Mouse (Mus musculus): ENCODE results near the gene Atn1. TPM values are rescaled to one million over a fixed set of nuclear protein-coding genes. Genes with fewer than 3 reads are reported as not detected.
A peak's percentile ranks its signal among the peaks of the same experiment; 100 is the strongest.

Gene Atn1
- total and polyA plus RNA-seq, 2 experiments from 2014 or later: 30.4 to 30.7 TPM

DNA sequence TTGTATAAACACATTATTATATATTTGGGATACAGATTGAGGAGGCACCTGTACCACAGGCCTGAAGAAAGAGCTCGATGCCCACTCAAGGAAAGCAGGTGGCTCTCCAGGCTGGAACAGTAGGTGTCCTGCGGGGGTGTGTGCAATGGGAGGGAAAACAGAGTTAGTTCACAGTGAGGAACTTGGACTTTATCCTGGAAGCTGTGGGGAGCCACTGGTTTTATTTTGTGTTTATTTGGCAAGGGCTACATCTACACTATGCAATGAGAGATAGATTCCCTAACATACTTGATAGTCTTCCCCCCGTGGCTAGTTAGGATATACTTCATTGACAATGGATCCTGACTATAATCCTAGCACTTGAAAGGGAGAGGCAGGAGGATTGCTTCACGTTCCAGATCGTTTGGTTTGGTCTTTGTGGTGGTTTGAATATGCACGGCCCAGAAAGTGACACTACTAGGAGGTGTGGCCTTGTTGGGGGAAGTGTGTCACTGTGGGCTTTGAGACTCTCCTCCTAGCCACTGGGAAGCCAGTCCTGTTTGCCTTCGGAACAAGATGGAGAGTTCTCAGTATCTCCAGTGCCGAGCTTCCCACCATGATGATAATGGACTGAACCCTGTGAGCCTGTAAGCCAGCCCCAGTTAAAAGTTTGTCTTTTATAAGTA lies 30.6 kb upstream of the Atn1 start:
- ATAC-seq (ENCODE audit: low FRiP score): no peak
- H3K4me2 ChIP-seq (ENCODE audit: low read depth, low read length, poor library complexity, severe bottlenecking): no peak overlapping the region
- H3K4me1 ChIP-seq (ENCODE audit: insufficient read depth, low read length): no peaks in the 10 kb centered on the region
- DNase-seq (ENCODE audit: low spot score): no peak
- H3K27me3 ChIP-seq (ENCODE audit: insufficient read depth, low read length): no peaks in the 10 kb centered on the region
- H3K9ac ChIP-seq (replicated peaks; ENCODE audit: low read length, poor library complexity, severe bottlenecking): no peak overlapping the region
- no peak for TF ChIP-seq CTCF (IDR thresholded peaks at IDR 0.05)
- WGBS: 51% methylated on average over 8 of the region's 8 CpGs
- H3K9me3 ChIP-seq (ENCODE audit: low read length): no peaks in the 10 kb centered on the region
- H3K4me3 ChIP-seq (ENCODE audit: low read depth, low read length): no peak overlapping the region
- H3K36me3 ChIP-seq (ENCODE audit: insufficient read depth, low read length): no peaks in the 10 kb centered on the region
- no peak overlapping the region for H3K27ac ChIP-seq (ENCODE audit: low read depth, low read length)

DNA sequence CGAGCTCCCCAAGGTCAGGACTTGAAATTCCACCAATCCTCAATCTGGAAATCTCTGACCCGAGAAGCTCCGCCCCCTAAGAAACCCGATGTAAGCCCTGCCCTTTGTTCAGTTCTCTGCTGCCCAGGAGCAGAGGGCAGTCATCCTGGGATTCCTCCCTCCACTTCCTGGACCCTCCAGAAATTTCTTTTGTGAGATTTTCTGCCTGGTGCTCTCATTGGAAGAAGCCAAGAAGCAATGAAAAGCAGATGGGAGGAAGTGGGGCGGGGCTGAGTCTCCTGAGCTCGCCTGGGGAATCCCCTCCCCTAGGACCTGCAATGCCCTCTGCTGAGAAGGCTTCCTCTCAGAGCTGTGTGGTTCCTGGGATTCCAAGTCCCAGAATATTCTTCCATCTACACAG lies 26.1 kb upstream of the Atn1 start:
- Histone ChIP-seq H3K27me3 (ENCODE audit: insufficient read depth, low read length) (0 out of 2 replicates have a peak, but pooled peaks cover 4% of the 10 kb centered on the region), H3K4me1 (ENCODE audit: insufficient read depth, low read length) (no peaks in the 10 kb centered on the region; the same call in 1 of the 2 replicates), H3K36me3 (ENCODE audit: insufficient read depth, low read length) (no peaks in the 10 kb centered on the region), H3K4me2 (ENCODE audit: low read depth, low read length, poor library complexity, severe bottlenecking) (no peak overlapping the region), H3K27ac (ENCODE audit: low read depth, low read length) (no peak overlapping the region), H3K4me3 (ENCODE audit: low read depth, low read length) (no peak overlapping the region), H3K9me3 (ENCODE audit: low read length) (no peaks in the 10 kb centered on the region), H3K9ac (replicated peaks; ENCODE audit: low read length, poor library complexity, severe bottlenecking) (no peak overlapping the region)
- no peak for ATAC-seq (ENCODE audit: low FRiP score)
- TF ChIP-seq CTCF (IDR thresholded peaks at IDR 0.05): no peak
- 23% methylated on average over 6 of the region's 6 CpGs for WGBS
- DNase-seq (ENCODE audit: low spot score): no peak

DNA sequence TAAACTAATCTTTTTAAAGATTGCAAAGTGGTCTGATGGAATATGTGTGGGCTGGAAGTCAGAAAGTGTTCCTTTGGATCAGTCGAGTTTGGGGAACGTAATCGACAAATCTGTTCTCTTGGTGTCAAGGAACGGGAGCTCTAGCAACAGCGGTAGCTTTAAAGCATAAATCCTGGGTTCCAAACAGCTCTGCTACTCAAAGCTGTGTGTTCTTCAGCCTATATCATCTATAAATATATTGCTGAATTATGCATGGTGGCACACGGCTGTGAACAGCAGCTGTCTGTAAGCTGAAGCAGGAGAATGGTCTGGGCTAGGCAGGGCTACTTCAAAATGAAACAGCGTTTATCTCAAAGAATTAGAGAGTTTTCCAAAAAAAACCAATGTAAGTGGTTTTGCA lies 24.6 kb upstream of the Atn1 start:
- Histone ChIP-seq H3K9me3 (ENCODE audit: low read length) (no peaks in the 10 kb centered on the region), H3K9ac (replicated peaks; ENCODE audit: low read length, poor library complexity, severe bottlenecking) (no peak overlapping the region), H3K4me2 (ENCODE audit: low read depth, low read length, poor library complexity, severe bottlenecking) (no peak overlapping the region), H3K27me3 (ENCODE audit: insufficient read depth, low read length) (0 out of 2 replicates have a peak, but pooled peaks cover 4% of the 10 kb centered on the region), H3K4me1 (ENCODE audit: insufficient read depth, low read length) (no peaks in the 10 kb centered on the region; the same call in 1 of the 2 replicates), H3K36me3 (ENCODE audit: insufficient read depth, low read length) (no peaks in the 10 kb centered on the region), H3K27ac (ENCODE audit: low read depth, low read length) (no peak overlapping the region), H3K4me3 (ENCODE audit: low read depth, low read length) (no peak overlapping the region)
- DNase-seq (ENCODE audit: low spot score): no peak
- TF ChIP-seq CTCF (IDR thresholded peaks at IDR 0.05): no peak
- no peak for ATAC-seq (ENCODE audit: low FRiP score)
- WGBS: 88% methylated on average over 7 of the region's 7 CpGs

DNA sequence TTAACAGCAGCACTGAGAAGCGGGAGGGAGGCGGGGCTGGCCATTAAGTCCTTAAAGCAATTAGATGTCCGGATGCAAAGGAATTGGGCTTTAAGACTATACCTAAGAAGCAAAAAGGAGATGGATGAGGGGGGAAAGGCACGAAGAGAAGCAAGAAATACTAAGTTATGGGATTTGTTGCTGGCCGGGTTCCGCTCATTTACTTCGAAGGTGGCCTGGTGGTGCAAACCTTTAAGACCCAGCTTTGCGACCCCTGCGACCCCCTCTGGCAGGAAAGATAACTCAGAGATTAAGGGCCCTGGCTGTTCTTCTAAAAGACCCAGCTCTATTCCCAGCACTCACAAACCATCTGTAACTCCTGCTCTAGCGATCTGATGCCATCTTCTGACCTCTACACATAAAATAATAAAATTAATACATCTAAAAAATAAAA lies 23.7 kb upstream of the Atn1 start:
- Histone ChIP-seq H3K27ac (ENCODE audit: low read depth, low read length) (no peak overlapping the region), H3K36me3 (ENCODE audit: insufficient read depth, low read length) (no peaks in the 10 kb centered on the region), H3K9ac (replicated peaks; ENCODE audit: low read length, poor library complexity, severe bottlenecking) (peak overlapping the region; percentile 14; the same call in 1 of the 2 replicates), H3K4me1 (ENCODE audit: insufficient read depth, low read length) (no peaks in the 10 kb centered on the region; the same call in 1 of the 2 replicates), H3K27me3 (ENCODE audit: insufficient read depth, low read length) (0 out of 2 replicates have a peak, but pooled peaks cover 4% of the 10 kb centered on the region), H3K9me3 (ENCODE audit: low read length) (no peaks in the 10 kb centered on the region), H3K4me3 (ENCODE audit: low read depth, low read length) (peak overlapping the region; percentile 22), H3K4me2 (ENCODE audit: low read depth, low read length, poor library complexity, severe bottlenecking) (peak overlapping the region; percentile 48)
- 5% methylated on average over 10 of the region's 10 CpGs for WGBS
- DNase-seq (ENCODE audit: low spot score): no peak
- TF ChIP-seq CTCF (IDR thresholded peaks at IDR 0.05): peak; percentile 38
- peak; percentile 47; the same call in 1 of the 2 replicates for ATAC-seq (ENCODE audit: low FRiP score)

DNA sequence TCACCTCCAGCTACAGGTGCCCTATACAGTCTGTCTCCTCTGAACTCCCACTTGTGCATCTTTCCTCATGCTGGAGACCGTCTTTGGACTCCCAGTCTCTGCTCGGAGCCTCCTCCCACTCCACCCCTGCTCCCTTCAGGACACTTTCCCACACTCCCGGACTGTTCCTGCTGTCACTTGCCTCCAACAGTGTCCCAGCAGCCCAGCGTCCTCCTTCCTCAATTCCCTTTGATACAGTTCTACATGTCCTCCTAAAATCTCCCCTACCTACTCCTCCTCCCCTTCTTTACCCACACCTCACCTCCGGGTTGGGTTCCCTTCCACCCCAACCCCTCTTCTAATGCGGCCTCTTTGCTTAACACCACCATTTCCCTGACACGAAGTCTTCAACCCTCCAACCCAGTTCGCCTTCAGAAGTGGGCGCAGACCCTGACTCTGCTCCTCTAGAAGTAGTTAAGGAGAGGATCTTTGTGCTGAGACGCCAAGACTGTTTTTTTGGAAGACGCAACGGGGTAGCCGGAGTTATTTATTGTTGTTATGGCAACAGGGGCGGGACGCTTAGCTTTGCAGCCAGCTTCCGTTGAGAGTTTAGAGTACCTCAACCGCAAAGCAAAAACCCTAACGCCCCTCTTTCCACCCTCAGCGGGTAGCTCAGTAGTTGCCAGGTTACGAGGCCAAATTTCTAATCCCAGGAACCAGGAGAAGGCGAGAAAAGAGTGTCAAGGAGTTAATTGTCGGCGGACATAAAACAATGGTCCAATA lies 23.1 kb upstream of the Atn1 start, which contains the start of gene Lrrc23:
Lrrc23 (minus strand) TSS at position 506 of the 762 bp plus-strand sequence.
- Histone ChIP-seq H3K27ac (ENCODE audit: low read depth, low read length) (no peak within 1 kb of the TSS), H3K9ac (replicated peaks; ENCODE audit: low read length, poor library complexity, severe bottlenecking) (peak within 1 kb of the TSS; percentile 14; the same call in 1 of the 2 replicates), H3K4me2 (ENCODE audit: low read depth, low read length, poor library complexity, severe bottlenecking) (peak within 1 kb of the TSS; percentile 48), H3K4me3 (ENCODE audit: low read depth, low read length) (peak within 1 kb of the TSS; percentile 22), H3K36me3 (ENCODE audit: insufficient read depth, low read length) (no peaks in the 10 kb centered on the region), H3K27me3 (ENCODE audit: insufficient read depth, low read length) (0 out of 2 replicates have a peak, but pooled peaks cover 4% of the 10 kb centered on the region), H3K9me3 (ENCODE audit: low read length) (no peaks in the 10 kb centered on the region), H3K4me1 (ENCODE audit: insufficient read depth, low read length) (no peaks in the 10 kb centered on the region; the same call in 1 of the 2 replicates)
- DNase-seq (ENCODE audit: low spot score): peak; percentile 84
- peak; percentile 64 for ATAC-seq (ENCODE audit: low FRiP score)
- TF ChIP-seq CTCF (IDR thresholded peaks at IDR 0.05): no peak
- WGBS: 1% methylated on average over 23 of the region's 23 CpGs

Data from midbrain, postnatal 0 days (tissue).